Mouse (Mus musculus): ENCODE measurements around the gene Afp. TPM values are rescaled to one million over a fixed set of nuclear protein-coding genes. Genes with fewer than 3 reads are reported as not detected.

The Afp gene
- polyA plus RNA-seq, 1 experiment = 2.0 TPM

GRCm38 (mm10) chr5:90485597-90485996 lies 4.9 kb upstream of the Afp start:
- no peaks in the 10 kb centered on the region for H3K36me3 ChIP-seq (ENCODE audit: control insufficient read depth, insufficient read depth, low read length)
- no peak overlapping the region for H3K27ac ChIP-seq (ENCODE audit: insufficient read depth, low read depth, low read length)
- no peak for TF ChIP-seq CTCF (IDR thresholded peaks at IDR 0.05; ENCODE audit: extremely low read depth, insufficient read length, insufficient replicate concordance, low read depth, low read length)
- TF ChIP-seq POLR2A (IDR thresholded peaks at IDR 0.05; ENCODE audit: low read depth, low read length) = no peak
- H3K4me1 ChIP-seq (ENCODE audit: control insufficient read depth, insufficient read depth, insufficient read length, low read length) = no peaks in the 10 kb centered on the region
- WGBS = 27% methylated on average over 7 of the region's 7 CpGs
- H3K4me3 ChIP-seq (ENCODE audit: low read depth, low read length) = no peak overlapping the region
- no peaks in the 10 kb centered on the region for H3K27me3 ChIP-seq (ENCODE audit: control insufficient read depth, insufficient read depth, low read length)

GRCm38 (mm10) chr5:90488323-90488722 lies 2.2 kb upstream of the Afp start:
- no peaks in the 10 kb centered on the region for H3K27me3 ChIP-seq (ENCODE audit: control insufficient read depth, insufficient read depth, low read length)
- H3K4me1 ChIP-seq (ENCODE audit: control insufficient read depth, insufficient read depth, insufficient read length, low read length) = no peaks in the 10 kb centered on the region
- TF ChIP-seq CTCF (IDR thresholded peaks at IDR 0.05; ENCODE audit: extremely low read depth, insufficient read length, insufficient replicate concordance, low read depth, low read length) = no peak
- no peak for TF ChIP-seq POLR2A (IDR thresholded peaks at IDR 0.05; ENCODE audit: low read depth, low read length)
- no peaks in the 10 kb centered on the region for H3K36me3 ChIP-seq (ENCODE audit: control insufficient read depth, insufficient read depth, low read length)
- H3K4me3 ChIP-seq (ENCODE audit: low read depth, low read length) = no peak overlapping the region
- no peak overlapping the region for H3K27ac ChIP-seq (ENCODE audit: insufficient read depth, low read depth, low read length)
- WGBS = 38% methylated on average over 7 of the region's 7 CpGs

GRCm38 (mm10) chr5:90492440-90492839 lies 1.9 kb downstream of the Afp start:
- no peak for TF ChIP-seq CTCF (IDR thresholded peaks at IDR 0.05; ENCODE audit: extremely low read depth, insufficient read length, insufficient replicate concordance, low read depth, low read length)
- Histone ChIP-seq H3K27ac (ENCODE audit: insufficient read depth, low read depth, low read length) (no peak overlapping the region), H3K36me3 (ENCODE audit: control insufficient read depth, insufficient read depth, low read length) (no peaks in the 10 kb centered on the region), H3K4me1 (ENCODE audit: control insufficient read depth, insufficient read depth, insufficient read length, low read length) (no peaks in the 10 kb centered on the region), H3K27me3 (ENCODE audit: control insufficient read depth, insufficient read depth, low read length) (no peaks in the 10 kb centered on the region), H3K4me3 (ENCODE audit: low read depth, low read length) (no peak overlapping the region)
- 78% methylated on average over 9 of the region's 9 CpGs for WGBS

GRCm38 (mm10) chr5:90494308-90494707 lies 3.8 kb downstream of the Afp start:
- Histone ChIP-seq H3K27ac (ENCODE audit: insufficient read depth, low read depth, low read length) (no peak overlapping the region), H3K4me3 (ENCODE audit: low read depth, low read length) (no peak overlapping the region), H3K4me1 (ENCODE audit: control insufficient read depth, insufficient read depth, insufficient read length, low read length) (no peaks in the 10 kb centered on the region), H3K36me3 (ENCODE audit: control insufficient read depth, insufficient read depth, low read length) (no peaks in the 10 kb centered on the region), H3K27me3 (ENCODE audit: control insufficient read depth, insufficient read depth, low read length) (no peaks in the 10 kb centered on the region)
- no peak for TF ChIP-seq CTCF (IDR thresholded peaks at IDR 0.05; ENCODE audit: extremely low read depth, insufficient read length, insufficient replicate concordance, low read depth, low read length)
- TF ChIP-seq POLR2A (IDR thresholded peaks at IDR 0.05; ENCODE audit: low read depth, low read length) = no peak
- 86% methylated on average over 4 of the region's 4 CpGs for WGBS

GRCm38 (mm10) chr5:90499509-90499908 lies 9.0 kb downstream of the Afp start:
- Histone ChIP-seq H3K36me3 (ENCODE audit: control insufficient read depth, insufficient read depth, low read length) (no peaks in the 10 kb centered on the region), H3K4me1 (ENCODE audit: control insufficient read depth, insufficient read depth, insufficient read length, low read length) (no peaks in the 10 kb centered on the region), H3K27ac (ENCODE audit: insufficient read depth, low read depth, low read length) (no peak overlapping the region), H3K27me3 (ENCODE audit: control insufficient read depth, insufficient read depth, low read length) (no peaks in the 10 kb centered on the region), H3K4me3 (ENCODE audit: low read depth, low read length) (no peak overlapping the region)
- no peak for TF ChIP-seq CTCF (IDR thresholded peaks at IDR 0.05; ENCODE audit: extremely low read depth, insufficient read length, insufficient replicate concordance, low read depth, low read length)
- no peak for TF ChIP-seq POLR2A (IDR thresholded peaks at IDR 0.05; ENCODE audit: low read depth, low read length)
- WGBS = 78% methylated on average over 7 of the region's 7 CpGs

GRCm38 (mm10) chr5:90500714-90501113 lies 10.2 kb downstream of the Afp start:
- no peaks in the 10 kb centered on the region for H3K27me3 ChIP-seq (ENCODE audit: control insufficient read depth, insufficient read depth, low read length)
- H3K4me1 ChIP-seq (ENCODE audit: control insufficient read depth, insufficient read depth, insufficient read length, low read length) = no peaks in the 10 kb centered on the region
- no peaks in the 10 kb centered on the region for H3K36me3 ChIP-seq (ENCODE audit: control insufficient read depth, insufficient read depth, low read length)
- H3K27ac ChIP-seq (ENCODE audit: insufficient read depth, low read depth, low read length) = no peak overlapping the region
- WGBS = 5% methylated on average over 6 of the region's 6 CpGs
- H3K4me3 ChIP-seq (ENCODE audit: low read depth, low read length) = no peak overlapping the region
- TF ChIP-seq CTCF (IDR thresholded peaks at IDR 0.05; ENCODE audit: extremely low read depth, insufficient read length, insufficient replicate concordance, low read depth, low read length) (peak; percentile 88; the same call in 1 of the 2 replicates), POLR2A (IDR thresholded peaks at IDR 0.05; ENCODE audit: low read depth, low read length) (no peak)

GRCm38 (mm10) chr5:90501752-90502151 lies 11.2 kb downstream of the Afp start:
- no peak overlapping the region for H3K27ac ChIP-seq (ENCODE audit: insufficient read depth, low read depth, low read length)
- H3K27me3 ChIP-seq (ENCODE audit: control insufficient read depth, insufficient read depth, low read length) = no peaks in the 10 kb centered on the region
- WGBS = 81% methylated on average over 5 of the region's 5 CpGs
- H3K4me1 ChIP-seq (ENCODE audit: control insufficient read depth, insufficient read depth, insufficient read length, low read length) = no peaks in the 10 kb centered on the region
- H3K36me3 ChIP-seq (ENCODE audit: control insufficient read depth, insufficient read depth, low read length) = no peaks in the 10 kb centered on the region
- H3K4me3 ChIP-seq (ENCODE audit: low read depth, low read length) = no peak overlapping the region
- no peak for TF ChIP-seq POLR2A (IDR thresholded peaks at IDR 0.05; ENCODE audit: low read depth, low read length)
- TF ChIP-seq CTCF (IDR thresholded peaks at IDR 0.05; ENCODE audit: extremely low read depth, insufficient read length, insufficient replicate concordance, low read depth, low read length) = no peak

- WGBS = 59% methylated on average over 11 of the region's 11 CpGs
- H3K36me3 ChIP-seq (ENCODE audit: control insufficient read depth, insufficient read depth, low read length) = no peaks in the 10 kb centered on the region
- no peaks in the 10 kb centered on the region for H3K4me1 ChIP-seq (ENCODE audit: control insufficient read depth, insufficient read depth, insufficient read length, low read length)
- TF ChIP-seq POLR2A (IDR thresholded peaks at IDR 0.05; ENCODE audit: low read depth, low read length) = no peak
- no peak for TF ChIP-seq CTCF (IDR thresholded peaks at IDR 0.05; ENCODE audit: extremely low read depth, insufficient read length, insufficient replicate concordance, low read depth, low read length)
- no peak overlapping the region for H3K4me3 ChIP-seq (ENCODE audit: low read depth, low read length)
- H3K27me3 ChIP-seq (ENCODE audit: control insufficient read depth, insufficient read depth, low read length) = no peaks in the 10 kb centered on the region
- H3K27ac ChIP-seq (ENCODE audit: insufficient read depth, low read depth, low read length) = no peak overlapping the region
These were observed 14.2 kb downstream of the Afp start for GRCm38 (mm10) chr5:90504742-90505141.

Data from small intestine, adult 2 months (tissue).